Mouse (Mus musculus) testis, postnatal 10 days (tissue): Measurements from ENCODE around the gene Cttn.

ENCODE experiments used
- DNase-seq: peaks from one replicate; pipeline ENCODE4 v3.0.0; 2021; ENCODE audit warnings: low spot score

Gene Cttn

DNA sequence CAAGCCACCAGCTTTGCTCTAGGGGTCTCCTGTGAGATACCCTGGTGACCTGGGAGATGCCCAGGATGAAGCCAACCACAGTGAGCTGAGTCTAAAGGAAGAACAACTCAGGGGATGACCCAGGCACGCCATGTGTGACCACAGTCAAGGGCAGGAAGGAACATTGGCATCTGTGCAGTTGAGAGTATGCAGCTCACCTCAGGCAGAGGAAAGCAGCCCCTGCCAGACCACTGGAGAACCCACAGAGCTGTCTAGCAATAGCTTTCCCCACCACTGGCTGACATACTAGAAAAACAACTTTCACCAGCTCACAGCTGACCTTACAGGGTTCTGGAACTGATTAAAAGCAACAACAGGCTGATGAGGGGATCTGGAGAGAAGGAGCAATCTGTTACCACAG, 22.6 kb downstream of the Cttn start:
- no peak for DNase-seq

DNA sequence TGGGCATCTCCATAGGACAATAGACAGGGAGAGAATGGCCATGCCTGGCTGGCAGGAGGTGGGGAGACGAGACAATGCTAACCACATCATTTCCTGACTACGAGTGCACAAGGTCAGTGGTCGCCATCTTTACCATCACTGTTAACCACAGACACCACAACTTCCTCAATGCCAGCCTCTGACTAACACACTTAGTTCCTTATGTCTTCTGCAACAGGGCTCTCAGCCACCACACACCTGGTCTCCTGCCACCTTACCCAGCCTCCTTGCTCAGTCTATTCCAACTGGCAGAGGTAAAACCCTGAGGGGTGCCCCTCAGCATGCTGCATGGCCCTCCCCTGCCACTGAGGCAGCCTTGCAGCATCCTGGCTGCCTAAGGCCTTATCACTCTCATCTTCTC, 23.7 kb downstream of the Cttn start:
- no peak for DNase-seq

GRCm38 (mm10) chr7:144444788-144445187, 26.0 kb downstream of the Cttn start:
- DNase-seq: no peak

- no peak for DNase-seq
Measured at GRCm38 (mm10) chr7:144441976-144442375, 28.8 kb downstream of the Cttn start.

DNA sequence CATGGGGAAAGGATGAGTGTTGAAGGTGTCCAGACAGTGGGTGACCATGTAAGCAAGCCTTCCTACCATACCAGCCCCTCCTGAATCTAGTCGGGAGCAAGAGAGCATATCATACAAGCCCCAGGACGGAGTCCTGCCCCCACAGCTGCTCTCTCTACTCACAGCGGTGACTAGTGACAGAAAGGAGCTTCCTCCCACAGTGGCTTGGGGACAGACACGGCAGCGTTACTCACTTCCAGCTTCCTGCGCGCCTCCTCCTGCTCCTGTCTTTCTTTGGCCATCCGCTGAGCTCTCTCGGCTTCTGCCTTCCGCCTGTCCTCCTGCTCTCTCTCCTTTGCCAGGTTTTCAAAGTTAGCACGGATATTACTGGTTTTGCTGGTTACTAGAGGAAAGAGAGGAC, 29.3 kb downstream of the Cttn start:
- no peak for DNase-seq

GRCm38 (mm10) chr7:144438811-144439210, 32.0 kb downstream of the Cttn start:
- DNase-seq: peak; percentile 43

- no peak for DNase-seq
Measured at GRCm38 (mm10) chr7:144432920-144433319, 37.9 kb downstream of the Cttn start.

- no peak for DNase-seq
Measured at GRCm38 (mm10) chr7:144427460-144427859, 43.3 kb downstream of the Cttn start.

GRCm38 (mm10) chr7:144426594-144426993, 44.2 kb downstream of the Cttn start:
- DNase-seq: no peak

DNA sequence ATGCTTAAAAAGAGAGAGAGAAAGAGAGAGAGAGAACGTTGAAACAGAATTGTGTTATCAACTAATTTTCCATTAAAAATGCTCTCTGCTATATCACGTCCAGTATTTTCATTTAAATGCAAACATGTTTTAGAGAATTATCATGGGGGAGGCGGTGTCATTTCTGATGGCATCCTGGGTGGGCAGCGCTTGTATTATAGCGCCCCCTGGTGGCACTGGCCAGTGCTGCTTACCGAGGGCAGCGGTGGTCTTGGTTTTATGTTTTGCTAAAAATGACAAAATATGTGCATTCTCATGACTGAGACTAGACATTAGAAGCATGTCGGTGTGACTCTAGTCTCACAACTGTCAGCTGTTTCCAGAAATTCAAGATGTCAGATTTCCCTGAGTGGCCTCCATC, 44.9 kb downstream of the Cttn start:
- peak; percentile 88 for DNase-seq

DNA sequence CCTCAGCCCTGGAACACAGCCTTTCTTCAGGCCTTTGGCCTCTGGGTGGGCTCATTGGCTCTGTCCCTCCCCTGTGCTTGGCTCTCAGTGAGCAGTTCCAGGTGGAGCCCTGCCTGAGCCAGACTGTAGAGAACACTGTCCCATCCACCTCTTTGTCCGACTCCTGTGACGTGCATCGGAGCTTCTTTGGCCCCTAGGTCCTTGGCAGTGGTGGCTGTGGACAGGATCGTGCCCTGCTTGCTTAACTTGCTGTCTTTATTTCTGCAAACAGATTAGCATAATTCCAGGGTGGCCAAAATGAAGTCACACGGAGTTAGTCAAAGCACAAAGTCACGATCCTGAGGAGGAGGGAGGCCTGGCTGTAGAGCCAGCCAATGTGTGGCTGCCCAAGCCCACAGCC, 49.3 kb downstream of the Cttn start:
- no peak for DNase-seq

DNA sequence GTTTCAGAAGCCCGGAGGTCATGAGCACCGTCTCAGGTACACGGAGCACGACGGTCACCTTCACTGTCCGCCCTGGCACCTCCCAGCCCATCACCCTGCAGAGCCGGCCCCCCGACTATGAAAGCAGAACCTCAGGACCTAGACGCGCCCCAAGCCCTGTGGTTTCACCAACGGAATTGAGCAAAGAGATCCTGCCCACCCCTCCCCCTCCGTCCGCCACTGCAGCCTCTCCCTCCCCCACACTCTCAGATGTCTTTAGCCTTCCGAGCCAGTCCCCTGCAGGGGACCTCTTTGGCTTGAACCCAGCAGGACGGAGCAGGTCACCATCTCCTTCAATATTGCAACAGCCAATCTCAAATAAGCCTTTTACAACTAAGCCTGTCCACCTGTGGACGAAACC, 50.3 kb downstream of the Cttn start:
- no peak for DNase-seq

DNA sequence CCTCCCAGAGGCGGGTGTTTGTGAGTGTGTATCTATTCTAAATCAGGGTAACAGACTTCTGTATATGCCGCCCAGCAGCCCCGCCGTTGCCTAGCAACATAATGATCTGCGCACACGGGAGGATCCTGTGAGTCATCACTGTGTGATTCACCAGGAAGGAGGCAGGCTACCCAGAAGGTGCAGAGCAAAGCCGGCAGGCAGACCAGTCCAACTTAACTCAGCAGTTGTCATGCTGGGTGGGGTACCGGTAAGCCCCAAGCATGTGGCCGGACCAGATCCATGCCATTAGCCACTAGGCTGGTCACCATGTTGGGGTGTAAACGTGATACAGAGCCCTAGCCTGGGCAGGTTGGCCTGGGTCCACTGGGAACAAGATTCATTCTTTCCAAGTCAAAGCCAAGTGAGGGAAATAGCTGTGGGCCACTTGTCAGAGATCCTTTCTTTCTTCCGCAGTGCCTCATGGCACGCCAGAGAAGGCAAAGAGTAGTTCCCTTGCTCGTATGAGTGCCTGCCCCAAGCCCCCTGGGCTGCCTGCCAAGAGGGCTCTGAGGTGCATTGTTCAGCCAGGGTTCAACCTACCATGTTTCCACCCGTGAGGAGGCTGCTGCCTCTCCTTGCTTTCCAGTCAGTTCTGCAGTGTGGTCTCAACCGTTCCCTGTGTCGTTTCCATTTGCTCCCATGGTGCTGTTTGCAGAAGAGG, 53.0 kb downstream of the Cttn start:
- no peak for DNase-seq

GRCm38 (mm10) chr7:144417234-144417633, 53.6 kb downstream of the Cttn start:
- DNase-seq: no peak

DNA sequence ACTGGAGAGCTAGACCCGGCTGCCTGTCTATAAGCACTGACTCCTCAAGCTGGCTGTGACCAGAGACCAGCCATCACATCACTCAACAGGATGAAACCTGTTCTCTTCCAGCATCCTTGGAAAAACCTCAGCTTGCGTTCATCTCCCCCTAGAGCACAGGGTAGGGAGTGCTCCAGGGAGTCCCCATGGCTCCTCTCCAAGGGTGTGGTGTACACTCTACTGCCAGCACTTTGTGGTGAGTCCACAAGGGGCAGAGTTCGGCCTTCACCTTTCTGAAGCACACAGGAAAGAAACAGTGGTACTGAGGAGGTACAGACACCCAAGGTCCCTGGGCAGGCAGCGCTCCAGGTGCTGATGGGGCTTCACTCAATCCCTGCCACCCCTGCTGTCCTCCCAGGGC, 55.0 kb downstream of the Cttn start:
- DNase-seq: peak; percentile 57

DNA sequence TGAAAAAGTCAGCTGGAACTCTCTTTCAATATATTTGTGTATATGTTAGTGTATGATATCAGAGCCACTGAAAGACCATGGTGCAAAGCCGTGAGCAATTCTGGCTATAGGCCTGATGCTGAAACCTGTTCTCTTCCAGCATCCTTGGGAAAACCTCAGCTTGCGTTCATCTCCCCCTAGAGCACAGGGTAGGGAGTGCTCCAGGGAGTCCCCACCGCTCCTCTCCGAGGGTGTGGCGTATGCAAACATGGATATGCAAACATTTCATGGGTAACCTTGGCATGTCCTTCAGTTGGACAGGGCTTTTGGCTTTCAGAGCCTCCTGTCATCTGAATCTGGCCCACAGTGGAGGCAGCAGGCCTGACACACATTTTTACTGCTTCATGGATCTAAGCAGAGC, 56.2 kb downstream of the Cttn start:
- DNase-seq: no peak

DNA sequence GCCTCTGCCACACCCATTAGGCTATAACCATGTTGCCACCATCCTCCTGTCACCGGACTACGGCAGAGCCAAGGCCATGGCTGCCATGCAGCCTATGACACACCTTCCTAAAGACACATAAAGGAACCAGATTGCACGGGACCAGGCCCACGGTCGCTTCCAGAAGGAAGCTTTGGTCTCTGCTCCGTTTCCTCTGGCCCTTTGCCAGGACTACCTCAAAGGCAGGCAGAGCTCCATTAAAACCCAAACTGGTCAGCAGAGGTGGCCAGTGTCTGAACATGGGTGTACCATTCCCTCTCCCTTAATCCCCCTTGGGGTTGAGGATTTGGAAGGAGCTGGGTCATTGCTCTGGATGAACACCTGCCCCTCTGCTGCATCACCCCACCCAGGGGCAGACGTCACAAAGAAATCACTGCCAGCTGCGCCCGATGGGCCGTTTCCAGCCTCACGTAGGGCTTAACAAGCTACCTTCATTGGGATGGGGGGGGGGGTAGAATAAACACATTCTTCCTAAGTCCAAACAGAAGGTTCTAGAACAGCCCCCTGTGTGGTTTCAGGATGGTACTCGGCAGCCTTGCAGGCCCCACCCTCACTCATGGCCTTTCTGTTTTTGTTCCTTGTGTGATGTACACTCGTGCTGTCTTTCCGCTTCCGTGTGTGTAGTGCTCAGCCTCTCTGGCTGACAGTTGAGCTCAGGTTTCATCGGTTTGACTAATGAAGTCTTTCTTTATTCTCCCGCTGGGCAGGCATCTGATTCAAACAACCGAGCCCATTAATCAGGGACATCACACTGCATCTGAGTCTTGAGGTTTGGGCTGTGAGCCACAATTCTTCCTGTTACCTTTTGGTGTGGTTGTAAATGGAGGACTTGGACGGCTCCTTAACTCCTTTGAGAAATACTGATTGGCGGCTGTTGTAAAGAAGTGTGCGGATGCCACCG, 58.6 kb downstream of the Cttn start:
- DNase-seq: no peak

DNA sequence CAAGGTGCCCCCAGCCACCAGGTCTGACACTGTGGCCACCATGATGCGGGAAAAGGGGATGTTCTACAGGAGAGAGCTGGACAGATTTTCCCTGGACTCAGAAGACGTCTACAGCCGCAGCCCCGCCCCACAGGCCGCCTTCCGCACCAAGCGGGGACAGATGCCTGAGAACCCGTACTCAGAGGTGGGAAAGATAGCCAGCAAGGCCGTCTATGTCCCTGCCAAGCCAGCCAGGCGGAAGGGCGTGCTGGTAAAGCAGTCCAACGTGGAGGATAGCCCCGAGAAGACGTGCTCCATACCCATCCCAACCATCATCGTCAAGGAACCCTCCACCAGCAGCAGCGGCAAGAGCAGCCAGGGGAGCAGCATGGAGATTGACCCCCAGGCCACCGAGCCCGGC, 61.1 kb downstream of the Cttn start:
- DNase-seq: no peak

DNA sequence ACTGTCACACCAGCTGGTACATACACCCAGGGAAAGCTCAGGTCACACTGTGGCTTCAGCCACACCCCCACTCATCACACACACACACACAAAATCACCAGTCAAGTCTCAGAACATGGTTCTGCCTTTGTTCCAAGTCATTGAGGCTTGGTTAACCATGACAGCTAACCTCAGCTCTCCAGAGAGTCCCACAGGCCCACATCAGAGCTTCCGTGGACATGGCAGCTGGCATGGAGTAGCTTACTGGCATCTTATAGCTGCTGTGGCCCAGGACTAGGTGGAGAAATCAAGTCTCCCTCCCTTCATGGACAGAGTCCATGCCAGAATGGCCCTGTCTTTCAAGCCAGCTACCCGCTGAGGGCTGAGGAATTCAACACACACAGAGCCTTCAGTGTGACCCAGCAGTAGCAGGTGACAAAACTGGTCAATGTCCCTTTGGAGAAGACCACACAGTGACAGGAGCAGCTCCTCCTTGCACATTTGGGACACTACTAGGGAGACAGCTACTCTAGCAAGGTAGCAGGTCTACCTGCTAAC, 62.3 kb downstream of the Cttn start:
- no peak for DNase-seq

DNA sequence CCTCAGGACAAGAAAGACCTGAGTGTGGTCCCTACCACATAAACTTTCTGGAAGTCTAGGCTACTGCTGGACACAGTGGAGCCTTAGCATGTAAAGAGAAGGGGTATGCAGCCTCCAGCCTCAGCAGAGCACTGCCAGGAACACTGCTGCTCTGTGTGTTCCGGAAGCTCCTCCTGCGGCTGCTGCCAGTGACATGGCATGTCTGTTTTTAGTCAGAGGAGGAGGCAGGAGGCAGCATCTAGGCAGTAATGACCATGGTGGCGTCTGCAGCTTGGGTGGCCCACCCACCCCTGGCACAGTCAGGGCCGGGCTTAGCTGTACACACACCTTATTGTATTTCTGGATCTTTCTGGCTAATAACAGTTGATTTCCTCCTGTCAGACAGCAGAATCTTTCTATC, 63.1 kb downstream of the Cttn start:
- no peak for DNase-seq

GRCm38 (mm10) chr7:144402492-144402891, 68.3 kb downstream of the Cttn start:
- no peak for DNase-seq

DNA sequence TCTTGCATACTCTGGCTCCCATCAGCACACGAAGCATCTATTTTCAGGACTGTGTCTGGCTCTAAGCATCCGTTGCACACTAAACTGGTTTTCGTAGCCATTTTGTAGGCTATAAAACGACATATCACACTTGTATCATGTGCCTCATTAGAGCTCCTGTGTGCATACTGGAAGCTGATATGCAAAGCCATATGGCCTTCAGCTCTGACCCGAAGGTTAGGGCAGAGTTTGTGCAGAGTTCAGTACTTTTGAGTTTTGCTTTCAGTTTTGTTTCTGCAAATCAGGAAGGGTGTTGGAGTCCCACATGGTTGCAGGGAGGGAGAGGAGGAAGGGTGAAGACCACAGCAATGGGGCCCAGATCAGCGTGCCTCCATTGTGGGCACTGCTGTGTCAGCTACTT, 79.1 kb downstream of the Cttn start:
- no peak for DNase-seq

DNA sequence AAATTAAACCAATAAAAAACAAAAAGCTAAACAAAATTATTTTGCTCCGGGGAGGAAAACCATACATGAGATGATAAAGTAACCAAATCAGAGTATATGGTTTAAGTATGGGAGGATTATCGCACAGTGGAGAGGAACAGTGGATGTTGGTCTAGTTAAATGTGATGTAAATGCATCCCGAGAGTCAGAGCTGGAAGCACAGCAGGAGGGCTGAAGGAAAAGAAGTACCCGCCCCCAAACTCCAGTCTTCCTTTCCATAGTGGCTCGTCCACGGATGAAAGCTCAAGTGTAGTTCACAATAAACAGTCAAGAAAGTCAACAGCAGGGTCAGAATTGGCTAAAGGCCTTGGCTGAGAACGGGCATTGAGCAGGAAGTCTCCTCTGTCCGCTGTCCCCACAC, 80.1 kb downstream of the Cttn start:
- DNase-seq: no peak
